Mouse (Mus musculus) R1 (cell line): ENCODE results near the gene Sohlh1.

Experiments
- DNase-seq: peaks from one replicate; pipeline ENCODE4 v3.0.0-alpha.2; 2018; ENCODE audit warnings: low read depth, low spot score

Gene Sohlh1

DNA sequence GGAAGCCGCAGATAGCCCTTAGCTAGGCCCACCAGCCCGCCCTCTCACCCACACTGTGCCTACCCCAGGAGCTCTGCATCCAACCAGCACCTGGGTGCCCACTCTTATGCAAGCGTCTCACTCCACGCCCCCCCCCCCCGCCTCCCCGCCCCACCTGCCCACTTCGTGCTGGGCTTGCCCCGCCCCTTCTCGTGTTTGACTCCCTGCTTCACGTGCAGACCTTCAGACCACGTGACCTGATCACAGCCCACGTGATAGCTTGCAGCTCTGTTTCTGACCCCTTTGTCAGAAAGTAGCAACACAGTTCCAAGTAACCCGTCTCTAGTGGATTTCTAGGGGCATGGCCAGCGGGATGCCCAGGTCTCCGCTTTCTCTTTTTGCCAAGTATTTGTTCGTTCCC is at the start of gene Sohlh1:
TSS of gene Sohlh1 (minus strand) at position 23 of the 400 bp plus-strand sequence.
- DNase-seq: peak; percentile 16

- DNase-seq: no peak
Observed at GRCm38 (mm10) chr2:25892440-25892839, 45.4 kb upstream of the Sohlh1 start.

DNA sequence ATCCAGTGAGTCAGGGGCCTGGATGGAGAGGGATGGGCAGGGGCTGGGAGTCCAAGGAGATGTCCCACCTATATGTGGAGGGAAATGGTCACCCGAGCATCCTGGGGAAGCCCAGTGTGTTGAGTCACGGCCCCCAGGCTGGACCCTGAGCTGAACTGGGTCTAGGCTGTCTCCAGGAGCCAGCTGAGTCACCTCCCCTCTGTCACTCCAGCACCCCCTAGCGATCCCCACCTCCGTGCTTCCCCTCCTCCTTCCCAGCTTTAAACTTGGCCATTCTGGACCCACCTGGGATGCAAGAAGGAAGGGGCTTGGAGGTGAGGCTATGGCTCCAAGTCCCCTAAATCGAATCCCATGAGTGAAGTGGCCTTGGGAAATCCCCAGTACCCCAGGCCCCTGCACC is 41.1 kb upstream of the Sohlh1 start:
- DNase-seq: no peak

DNA sequence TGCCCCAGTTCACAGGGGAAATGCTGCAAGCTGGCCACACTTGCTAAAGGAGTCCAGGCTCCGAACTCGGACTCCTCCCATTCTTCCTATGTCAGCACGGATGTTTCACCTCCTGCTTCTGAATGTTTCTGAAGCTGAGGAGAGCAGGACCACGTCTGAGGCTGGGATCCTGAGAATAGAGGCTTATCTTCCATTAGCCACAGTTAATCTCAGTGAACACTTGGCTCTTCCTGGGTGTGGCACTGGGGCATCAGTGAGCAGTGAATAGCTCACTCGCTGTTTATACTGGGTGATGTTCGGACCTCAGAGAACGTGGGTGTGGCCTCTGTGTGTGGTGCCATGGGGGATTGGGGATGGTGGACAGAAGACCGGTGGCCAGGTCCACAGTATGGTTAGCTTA is 40.2 kb upstream of the Sohlh1 start:
- DNase-seq: no peak

- DNase-seq: no peak
Observed at GRCm38 (mm10) chr2:25884756-25885155, 37.7 kb upstream of the Sohlh1 start.

DNA sequence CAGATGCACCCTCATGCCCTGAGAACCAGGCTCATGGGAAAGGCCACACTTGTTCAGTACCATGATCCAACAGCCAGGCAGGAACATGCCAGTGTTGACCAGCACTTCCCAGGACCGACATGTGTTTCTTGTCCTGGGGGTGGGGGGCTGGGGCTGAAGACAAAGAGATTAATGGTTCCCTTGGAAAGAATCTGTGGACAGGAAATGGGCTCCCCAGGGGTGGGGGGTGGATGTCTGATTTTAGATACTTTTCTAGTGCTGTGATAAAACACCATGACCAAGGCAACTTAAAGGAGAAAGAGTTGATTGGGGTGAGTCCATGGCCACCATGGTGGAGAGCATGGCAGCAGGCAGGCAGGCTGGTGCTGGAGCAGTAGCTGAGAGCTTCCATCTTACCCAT is 35.2 kb upstream of the Sohlh1 start:
- DNase-seq: peak; percentile 61

DNA sequence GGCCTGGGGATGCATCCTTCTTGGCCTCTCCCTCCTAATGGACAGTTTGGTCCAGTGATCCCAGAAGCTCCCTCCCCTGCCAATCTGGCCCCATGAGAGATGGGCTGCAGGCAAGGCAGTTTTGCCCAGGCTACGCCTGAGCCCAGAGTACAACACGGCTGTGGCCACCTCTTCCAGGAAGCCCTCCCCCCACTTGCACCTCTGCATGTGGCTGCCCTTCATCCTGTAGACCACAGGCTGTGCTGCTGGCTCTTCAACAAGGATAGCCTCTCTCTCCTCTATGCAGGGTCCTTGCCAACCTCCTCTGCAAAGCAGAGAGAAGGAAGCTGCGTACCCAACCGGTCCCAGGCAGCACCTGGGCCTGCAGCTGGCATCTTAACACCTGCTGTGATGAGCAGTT is 32.0 kb upstream of the Sohlh1 start:
- no peak for DNase-seq

- DNase-seq: no peak
Observed at GRCm38 (mm10) chr2:25878516-25878915, 31.5 kb upstream of the Sohlh1 start.

DNA sequence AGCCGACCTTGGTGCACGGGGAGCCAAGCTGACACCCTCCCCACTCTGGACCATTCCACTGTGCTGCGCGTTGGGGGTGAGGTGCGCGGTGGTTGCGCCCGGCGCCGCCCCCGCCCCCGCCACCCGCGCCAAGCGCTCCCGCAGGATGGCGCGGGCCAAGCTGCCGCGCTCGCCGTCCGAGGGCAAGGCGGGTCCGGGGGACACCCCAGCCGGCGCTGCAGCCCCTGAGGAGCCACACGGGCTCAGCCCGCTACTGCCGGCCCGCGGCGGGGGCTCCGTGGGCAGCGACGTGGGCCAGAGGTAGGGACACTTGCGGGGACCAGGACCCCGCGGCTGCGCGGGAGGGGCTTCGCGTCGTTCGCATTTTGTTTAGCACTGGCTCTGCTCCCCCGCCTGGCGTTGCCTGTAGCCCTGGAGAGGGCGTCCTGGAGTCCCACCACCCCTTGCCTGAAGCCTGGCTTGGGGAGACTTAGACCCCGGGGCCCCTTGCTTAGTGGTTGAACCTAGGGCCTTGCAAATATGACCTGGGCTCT is 30.8 kb upstream of the Sohlh1 start:
- DNase-seq: peak; percentile 52

GRCm38 (mm10) chr2:25877250-25877735 is 30.2 kb upstream of the Sohlh1 start:
- no peak for DNase-seq

GRCm38 (mm10) chr2:25866656-25867055 is 19.6 kb upstream of the Sohlh1 start:
- DNase-seq: no peak

- no peak for DNase-seq
Observed at GRCm38 (mm10) chr2:25865412-25865811, 18.4 kb upstream of the Sohlh1 start.

GRCm38 (mm10) chr2:25864230-25864629 is 17.2 kb upstream of the Sohlh1 start:
- DNase-seq: peak; percentile 25

DNA sequence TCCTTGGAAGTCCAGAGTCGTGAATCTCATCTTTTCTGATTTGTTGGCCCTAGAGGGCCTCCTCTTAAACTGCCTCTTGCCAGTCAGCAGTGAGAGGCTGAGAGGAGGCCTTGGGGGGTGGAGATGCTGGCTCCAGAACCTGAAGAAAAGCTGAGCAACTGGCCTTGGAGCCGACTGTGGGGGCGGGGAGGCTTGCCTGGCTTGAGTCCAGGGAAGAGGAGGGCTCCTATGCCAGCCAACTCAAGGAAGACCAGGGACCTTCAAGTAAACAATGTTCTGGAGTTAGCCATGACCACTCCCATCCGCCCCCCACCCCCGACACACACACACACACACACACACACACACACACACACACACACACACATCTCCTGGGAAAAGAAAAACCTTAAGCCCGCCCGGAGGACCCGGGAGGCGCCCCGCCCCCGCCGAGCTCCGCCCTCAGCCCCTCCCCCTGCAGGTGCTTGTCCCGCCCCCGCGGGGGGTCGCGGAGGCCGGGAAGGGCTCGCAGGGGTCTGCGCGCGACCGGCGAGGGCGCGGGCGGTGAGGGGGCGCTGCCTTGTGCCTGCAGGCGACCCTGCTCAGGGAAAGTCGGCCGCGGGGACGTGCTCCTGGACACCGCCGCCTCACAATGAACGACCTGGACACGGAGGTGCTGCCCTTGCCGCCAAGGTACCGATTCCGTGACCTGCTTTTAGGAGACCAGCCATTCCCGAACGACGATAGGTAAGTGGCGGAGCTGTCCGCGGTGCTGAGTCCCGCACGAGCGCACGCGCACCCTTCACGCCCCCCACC is 16.5 kb upstream of the Sohlh1 start, which contains the start of gene Kcnt1:
TSS of gene Kcnt1 (plus strand) at position 398 of the 795 bp plus-strand sequence.
- peak; percentile 78 for DNase-seq

- DNase-seq: no peak
Observed at GRCm38 (mm10) chr2:25862696-25863270, 15.7 kb upstream of the Sohlh1 start.

GRCm38 (mm10) chr2:25862038-25862437 is 15.0 kb upstream of the Sohlh1 start:
- no peak for DNase-seq

GRCm38 (mm10) chr2:25859891-25860290 is 12.8 kb upstream of the Sohlh1 start:
- DNase-seq: no peak

DNA sequence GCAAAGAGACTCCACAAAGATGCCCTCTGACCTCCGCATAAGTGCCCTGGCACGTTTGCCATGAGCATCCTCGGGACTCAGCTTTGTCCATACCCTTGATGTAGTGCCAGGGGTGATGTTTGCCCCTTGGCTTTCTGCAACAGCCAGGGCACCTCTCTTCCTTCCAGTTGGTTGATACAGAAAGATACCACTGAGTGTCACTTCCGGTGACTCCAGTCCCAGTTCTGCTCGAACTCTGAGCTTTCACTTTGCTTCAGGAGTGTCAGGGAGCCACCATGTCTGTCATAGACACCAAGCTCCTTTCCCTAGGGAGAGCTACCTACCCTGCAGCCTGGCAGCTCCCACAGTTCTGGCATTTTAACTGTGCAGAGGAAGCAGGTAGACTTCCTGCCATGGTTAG is 7.0 kb upstream of the Sohlh1 start:
- DNase-seq: no peak

DNA sequence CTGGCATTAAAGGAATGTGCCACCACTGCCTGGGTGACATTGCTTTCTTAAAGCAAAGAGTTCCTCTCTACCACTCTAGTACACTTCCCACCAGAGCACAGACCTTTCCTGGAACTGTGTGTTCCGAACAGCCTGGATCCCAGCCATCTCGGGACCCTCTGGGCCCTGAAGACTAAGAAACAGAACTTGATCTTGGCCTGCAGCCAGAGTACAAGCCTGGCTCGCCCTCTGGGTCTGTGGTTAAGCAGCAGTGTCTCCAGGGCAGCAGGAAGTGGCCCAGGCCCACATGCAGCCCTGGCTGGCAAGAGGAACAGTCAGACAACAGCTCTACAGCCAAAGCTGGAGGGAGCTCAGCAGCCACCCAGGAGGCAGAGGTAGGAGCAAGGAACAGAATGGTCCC is 5.6 kb upstream of the Sohlh1 start:
- DNase-seq: no peak

DNA sequence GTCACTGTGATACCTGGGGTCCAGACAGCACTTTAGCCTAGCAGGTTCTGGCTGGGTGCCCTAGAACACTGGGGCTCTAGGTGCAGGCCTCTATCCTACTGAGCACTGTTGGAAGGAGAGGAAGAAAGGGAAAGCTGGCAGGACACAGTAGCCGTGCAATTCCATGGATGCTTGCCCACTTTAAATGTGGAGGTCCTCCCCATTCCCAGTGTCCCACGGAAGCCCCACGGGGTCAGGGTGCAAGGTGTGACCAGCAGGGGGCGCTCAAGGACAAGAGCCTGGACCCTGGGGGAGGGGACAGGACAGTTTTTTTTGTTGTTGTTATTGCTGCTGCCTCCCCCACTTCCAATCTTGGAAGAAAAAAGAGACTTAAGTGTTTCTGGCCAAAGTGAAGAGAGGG is 3.3 kb upstream of the Sohlh1 start:
- DNase-seq: peak; percentile 39

- DNase-seq: no peak
Observed at GRCm38 (mm10) chr2:25846516-25846915, 532 bp downstream of the Sohlh1 start.

DNA sequence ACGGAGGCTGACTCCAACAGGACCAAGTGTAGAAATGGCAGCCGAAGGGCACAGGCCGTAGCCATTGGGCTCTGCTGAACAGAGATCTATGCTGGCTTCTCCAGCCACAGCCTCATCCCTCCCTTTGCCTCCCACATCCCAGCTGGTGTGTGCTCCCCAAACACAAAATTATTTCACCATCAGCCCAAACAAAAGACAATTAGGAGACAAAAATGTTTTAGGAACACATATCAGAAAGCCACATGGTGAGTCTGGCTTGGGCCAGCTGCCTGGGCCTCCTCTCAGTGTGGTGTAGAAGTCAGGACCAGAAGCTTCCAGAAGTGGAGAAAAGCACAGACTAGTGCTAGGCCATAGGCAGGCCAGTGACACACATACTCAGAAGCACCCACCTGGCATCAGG is 3.0 kb downstream of the Sohlh1 start:
- no peak for DNase-seq

DNA sequence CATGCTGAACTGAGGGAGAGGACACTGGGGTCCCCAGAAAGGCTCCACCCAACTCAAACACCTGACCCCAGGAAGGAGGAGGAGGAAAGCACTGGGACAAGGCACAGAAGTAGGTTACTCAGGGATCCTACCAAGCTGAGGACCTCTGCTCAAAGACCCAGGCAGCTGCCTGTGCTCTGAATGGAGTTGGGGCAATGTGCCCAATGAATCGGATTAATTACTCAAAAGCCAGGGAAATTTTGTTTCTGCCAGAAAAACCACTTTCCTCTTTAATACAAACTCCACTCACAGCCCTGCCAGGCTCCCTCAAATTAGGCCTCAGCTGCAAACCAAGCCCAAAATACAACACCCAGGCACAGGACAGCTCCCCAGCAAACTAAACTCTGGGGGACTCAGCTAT is 4.3 kb downstream of the Sohlh1 start:
- DNase-seq: no peak
